Mouse (Mus musculus) hindbrain, postnatal 0 days (tissue): ENCODE measurements around the gene 2310011J03Rik. TPM values are rescaled to one million over a fixed set of nuclear protein-coding genes. Genes with fewer than 3 reads are reported as not detected.

Source experiments
- ATAC-seq: fragments of 200-750 bp; cut with Nextera tagmentation; 2 replicates; pipeline ENCODE4 v1.8.0; 2017; ENCODE audit warnings: mild to moderate bottlenecking, moderate TSS enrichment, moderate library complexity
- DNase-seq: peaks from one replicate; pipeline ENCODE4 v3.0.0-alpha.2; 2015; ENCODE audit warnings: low spot score
- H3K27ac ChIP-seq: fragments of 300-500 bp; sonication (generic); 2 replicates; pipeline ENCODE4 v1.5.1; 2014; ENCODE audit warnings: mild to moderate bottlenecking
- H3K27me3 ChIP-seq: fragments of 300-500 bp; sonication (generic); 2 replicates; pipeline ENCODE4 v1.6.1; 2014; ENCODE audit warnings: low read length, mixed read lengths; ENCODE audit not compliant: insufficient read depth
- H3K36me3 ChIP-seq: fragments of 300-500 bp; sonication (generic); 2 replicates; pipeline ENCODE4 v1.6.1; 2014; ENCODE audit warnings: low read length, mixed read lengths; ENCODE audit not compliant: insufficient read depth
- H3K4me1 ChIP-seq: fragments of 300-500 bp; sonication (generic); 2 replicates; pipeline ENCODE4 v1.6.1; 2014; ENCODE audit warnings: antibody characterized with exemption, low read length, mixed read lengths; ENCODE audit not compliant: insufficient read depth
- H3K4me2 ChIP-seq: fragments of 300-500 bp; sonication (generic); 2 replicates; pipeline ENCODE4 v1.6.1; 2014; ENCODE audit warnings: low read depth, mild to moderate bottlenecking, low read length, moderate library complexity, mixed read lengths
- H3K4me3 ChIP-seq: fragments of 300-500 bp; sonication (generic); 2 replicates; pipeline ENCODE4 v1.5.1; 2014; ENCODE audit warnings: low read length
- H3K9ac ChIP-seq: fragments of 300-500 bp; sonication (generic); replicated peaks from 2 replicates; pipeline ENCODE4 v1.6.1; 2014; ENCODE audit warnings: mild to moderate bottlenecking, low read length, moderate library complexity, mixed read lengths
- H3K9me3 ChIP-seq: fragments of 300-500 bp; sonication (generic); 2 replicates; pipeline ENCODE4 v1.6.1; 2016; ENCODE audit warnings: low read length, mixed read lengths
- CTCF ChIP-seq: IDR thresholded peaks from 2 replicates; pipeline ENCODE4 v1.5.1; 2016; ENCODE audit warnings: antibody characterized with exemption, control low read depth, low read depth
- WGBS: fragments of 180-500 bp; shearing (Covaris S2); extraction: QIAGEN DNeasy Blood & Tissue Kit; methylation state at CpG from one replicate; pipeline ENCODE4 v1.1.7; 2014; 5-methylcytosine and 5-hydroxymethylcytosine counted together
- polyA plus RNA-seq: library from polyadenylated mRNA; unstranded; fragments of >200 nt; fragmentation: Nextera tagmentation; extraction: Ambion mirVana; gene quantifications from 2 replicates; pipeline ENCODE4 v1.2.1, GENCODE M21; 2015
- total RNA-seq: library from RNA; depleted of rRNA; stranded (reverse); fragments of >200 nt; gene quantifications from 2 replicates; pipeline ENCODE4 v1.2.3, GENCODE M21; 2014

The 2310011J03Rik gene
- total and polyA plus RNA-seq, 2 experiments from 2014 or later, result 35.7 to 36.0 TPM

GRCm38 (mm10) chr10:80342749-80343424, 22.6 kb upstream of the 2310011J03Rik start:
- H3K36me3 ChIP-seq, result no peaks in the 10 kb centered on the region
- H3K4me2 ChIP-seq, result peak overlapping the region; percentile 52
- peaks cover 7% of the 10 kb centered on the region; the same call in 1 of the 2 replicates for H3K4me1 ChIP-seq
- no peaks in the 10 kb centered on the region for H3K9me3 ChIP-seq
- WGBS, result under 1% methylated on average over 32 of the region's 33 CpGs
- no peak overlapping the region for H3K27ac ChIP-seq
- no peak for TF ChIP-seq CTCF
- peak; percentile 74 for ATAC-seq
- H3K4me3 ChIP-seq, result peak overlapping the region; percentile 24
- peaks cover 63% of the 10 kb centered on the region for H3K27me3 ChIP-seq
- peak; percentile 76 for DNase-seq
- no peak overlapping the region for H3K9ac ChIP-seq

GRCm38 (mm10) chr10:80342305-80342748, 22.0 kb upstream of the 2310011J03Rik start:
- no peak overlapping the region for H3K27ac ChIP-seq
- no peaks in the 10 kb centered on the region for H3K36me3 ChIP-seq
- ATAC-seq (peak; percentile 13), DNase-seq (no peak)
- H3K4me2 ChIP-seq, result peak overlapping the region; percentile 52
- H3K4me3 ChIP-seq, result peak overlapping the region; percentile 24
- H3K27me3 ChIP-seq, result peaks cover 58% of the 10 kb centered on the region
- H3K4me1 ChIP-seq, result peaks cover 7% of the 10 kb centered on the region; the same call in 1 of the 2 replicates
- TF ChIP-seq CTCF, result no peak
- H3K9ac ChIP-seq, result no peak overlapping the region
- no peaks in the 10 kb centered on the region for H3K9me3 ChIP-seq
- 1% methylated on average over 26 of the region's 26 CpGs for WGBS

GRCm38 (mm10) chr10:80341491-80342304, 21.4 kb upstream of the 2310011J03Rik start:
- ATAC-seq, result 0 out of 2 replicates have a peak, but pooled peaks have one; percentile 7
- DNase-seq, result no peak
- Histone ChIP-seq H3K36me3 (no peaks in the 10 kb centered on the region), H3K27me3 (peaks cover 54% of the 10 kb centered on the region), H3K4me1 (peaks cover 7% of the 10 kb centered on the region; the same call in 1 of the 2 replicates), H3K27ac (no peak overlapping the region), H3K4me3 (peak overlapping the region; percentile 24), H3K4me2 (peak overlapping the region; percentile 52; the same call in 1 of the 2 replicates), H3K9me3 (no peaks in the 10 kb centered on the region), H3K9ac (no peak overlapping the region)
- TF ChIP-seq CTCF, result no peak
- 3% methylated on average over 46 of the region's 47 CpGs for WGBS

- no peaks in the 10 kb centered on the region for H3K9me3 ChIP-seq
- H3K4me3 ChIP-seq, result no peak overlapping the region
- no peak for TF ChIP-seq CTCF
- no peak overlapping the region for H3K9ac ChIP-seq
- no peak overlapping the region for H3K4me2 ChIP-seq
- DNase-seq (no peak), ATAC-seq (no peak)
- WGBS, result 16% methylated on average over 21 of the region's 21 CpGs
- H3K36me3 ChIP-seq, result no peaks in the 10 kb centered on the region
- no peak overlapping the region for H3K27ac ChIP-seq
- H3K27me3 ChIP-seq, result peaks cover 54% of the 10 kb centered on the region
- H3K4me1 ChIP-seq, result peaks cover 7% of the 10 kb centered on the region; the same call in 1 of the 2 replicates
Measured at GRCm38 (mm10) chr10:80341026-80341425, 20.7 kb upstream of the 2310011J03Rik start.

- H3K4me1 ChIP-seq, result peaks cover 7% of the 10 kb centered on the region; the same call in 1 of the 2 replicates
- TF ChIP-seq CTCF, result peak; percentile 97
- no peak overlapping the region for H3K9ac ChIP-seq
- DNase-seq (peak; percentile 90), ATAC-seq (peak; percentile 55; the same call in 1 of the 2 replicates)
- H3K27me3 ChIP-seq, result peaks cover 48% of the 10 kb centered on the region
- no peaks in the 10 kb centered on the region for H3K36me3 ChIP-seq
- no peak overlapping the region for H3K4me2 ChIP-seq
- no peaks in the 10 kb centered on the region for H3K9me3 ChIP-seq
- 23% methylated on average over 19 of the region's 19 CpGs for WGBS
- no peak overlapping the region for H3K27ac ChIP-seq
- no peak overlapping the region for H3K4me3 ChIP-seq
Measured at GRCm38 (mm10) chr10:80339941-80340750, 19.8 kb upstream of the 2310011J03Rik start.

- no peaks in the 10 kb centered on the region for H3K4me1 ChIP-seq
- no peak overlapping the region for H3K9ac ChIP-seq
- WGBS, result 91% methylated on average over 12 of the region's 12 CpGs
Measured at GRCm38 (mm10) chr10:80336263-80336662, 15.9 kb upstream of the 2310011J03Rik start.

More at GRCm38 (mm10) chr10:80336263-80336662, 15.9 kb upstream of the 2310011J03Rik start:
- TF ChIP-seq CTCF, result no peak
- Histone ChIP-seq H3K27ac (no peak overlapping the region), H3K27me3 (peaks cover 11% of the 10 kb centered on the region), H3K9me3 (no peaks in the 10 kb centered on the region), H3K36me3 (no peaks in the 10 kb centered on the region), H3K4me3 (no peak overlapping the region), H3K4me2 (no peak overlapping the region)
- DNase-seq (no peak), ATAC-seq (no peak)
